Mouse (Mus musculus) testis, adult 2 months (tissue): ENCODE measurements around the gene Tmem209. TPM values are rescaled to one million over a fixed set of nuclear protein-coding genes. Genes with fewer than 3 reads are reported as not detected.

ENCODE experiments used
- H3K27ac ChIP-seq: fragments of 200-500 bp; 2 replicates; pipeline ENCODE4 v1.5.1; 2012; ENCODE audit warnings: low read depth, low read length; ENCODE audit not compliant: control insufficient read depth, insufficient read depth
- H3K27me3 ChIP-seq: fragments of 200-500 bp; 2 replicates; pipeline ENCODE4 v1.6.1; 2012; ENCODE audit warnings: mild to moderate bottlenecking, low read length, moderate library complexity; ENCODE audit not compliant: control insufficient read depth, insufficient read depth
- H3K36me3 ChIP-seq: fragments of 200-500 bp; 2 replicates; pipeline ENCODE4 v1.6.1; 2012; ENCODE audit warnings: mild to moderate bottlenecking, low read length; ENCODE audit not compliant: control insufficient read depth, insufficient read depth
- H3K4me1 ChIP-seq: fragments of 200-500 bp; 2 replicates; pipeline ENCODE4 v1.6.1; 2012; ENCODE audit warnings: low read length; ENCODE audit not compliant: control insufficient read depth, insufficient read depth
- H3K4me3 ChIP-seq: fragments of 200-500 bp; 2 replicates; pipeline ENCODE4 v1.5.1; 2012; ENCODE audit warnings: low read depth, mild to moderate bottlenecking, low read length, moderate library complexity, mixed read lengths; ENCODE audit not compliant: control insufficient read depth
- CTCF ChIP-seq: fragments of 200-500 bp; IDR thresholded peaks from 2 replicates; pipeline ENCODE4 v1.5.1; 2012; ENCODE audit warnings: low read depth, mild to moderate bottlenecking, inconsistent platforms, low read length, moderate library complexity; ENCODE audit not compliant: control insufficient read depth, insufficient read depth, insufficient replicate concordance
- POLR2A ChIP-seq: fragments of 200-500 bp; IDR thresholded peaks from 2 replicates; pipeline ENCODE4 v1.6.1; 2012; ENCODE audit warnings: low read depth, mild to moderate bottlenecking, inconsistent platforms, low read length, moderate library complexity; ENCODE audit not compliant: control insufficient read depth
- polyA plus RNA-seq: library from polyadenylated mRNA; depleted of rRNA; stranded (reverse); fragments of >200 nt; gene quantifications from 2 replicates; pipeline ENCODE4 v1.2.3, GENCODE M21; 2012; rRNA removed

Gene Tmem209
- polyA plus RNA-seq, 1 experiment, result 92.3 TPM

GRCm38 (mm10) chr6:30437054-30437453 is 72.5 kb downstream of the Tmem209 start:
- H3K27me3 ChIP-seq, result no peaks in the 10 kb centered on the region
- no peak overlapping the region for H3K4me3 ChIP-seq
- H3K4me1 ChIP-seq, result no peaks in the 10 kb centered on the region
- H3K27ac ChIP-seq, result no peak overlapping the region
- no peak for TF ChIP-seq CTCF
- no peak for TF ChIP-seq POLR2A
- no peaks in the 10 kb centered on the region for H3K36me3 ChIP-seq

GRCm38 (mm10) chr6:30436476-30436875 is 73.1 kb downstream of the Tmem209 start:
- Histone ChIP-seq H3K4me1 (no peaks in the 10 kb centered on the region), H3K36me3 (no peaks in the 10 kb centered on the region), H3K4me3 (no peak overlapping the region), H3K27ac (no peak overlapping the region), H3K27me3 (no peaks in the 10 kb centered on the region)
- TF ChIP-seq POLR2A (no peak), CTCF (no peak)

GRCm38 (mm10) chr6:30432461-30433192 is 77.0 kb downstream of the Tmem209 start:
- TF ChIP-seq CTCF (no peak), POLR2A (no peak)
- Histone ChIP-seq H3K36me3 (no peaks in the 10 kb centered on the region), H3K4me1 (no peaks in the 10 kb centered on the region), H3K4me3 (no peak overlapping the region), H3K27me3 (no peaks in the 10 kb centered on the region), H3K27ac (no peak overlapping the region)

Other genes starting within 250 kb of the Tmem209 start
- gene Ube2h, start 205.2 kb downstream of the Tmem209 start, polyA plus RNA-seq, result 35.4 and 43.8 TPM in 2 replicates
- gene Zc3hc1, start 118.8 kb downstream of the Tmem209 start, polyA plus RNA-seq, result 15.2 and 15.7 TPM in 2 replicates
- 115 TPM in 2 replicates for gene Klhdc10, start 107.9 kb downstream of the Tmem209 start, polyA plus RNA-seq
- gene Ssmem1, start 66 bp upstream of the Tmem209 start, polyA plus RNA-seq, result 109 and 119 TPM in 2 replicates
- gene Cpa2, start 31.8 kb upstream of the Tmem209 start, polyA plus RNA-seq, result 1.1 and 1.4 TPM in 2 replicates
- gene Cpa4, start 58.6 kb upstream of the Tmem209 start, polyA plus RNA-seq, result 0.05 TPM in 1 of 2 replicates, not detected in the other
- gene Cpa5, start 101.2 kb upstream of the Tmem209 start, polyA plus RNA-seq, result 76.6 and 89.5 TPM in 2 replicates
- 0.28 and 0.62 TPM in 2 replicates for gene Cpa1, start 129.4 kb upstream of the Tmem209 start, polyA plus RNA-seq
- 34.5 and 35.4 TPM in 2 replicates for gene Cep41, start 184.0 kb upstream of the Tmem209 start, polyA plus RNA-seq
- gene Mest, start 213.8 kb upstream of the Tmem209 start, polyA plus RNA-seq, result 7.8 and 8.0 TPM in 2 replicates